Mouse (Mus musculus): ENCODE measurements around the gene Ssbp4. TPM values are rescaled to one million over a fixed set of nuclear protein-coding genes. Genes with fewer than 3 reads are reported as not detected.
A peak's percentile ranks its signal among the peaks of the same experiment; 100 is the strongest.

Ssbp4 gene
- 100 to 1,000 TPM; 250 to 264 TPM for total RNA-seq (2021)
- long read RNA-seq, experiment 1, transcript Ssbp4-201 (17 exons, 1,475 nt) = major isoform, 96 of 445 reads
- long read RNA-seq, experiment 1, partial matches to known transcripts = 129 of 445 reads
- long read RNA-seq, experiment 1, other reads (novel, unspliced or antisense) = 217 of 445 reads
- long read RNA-seq, experiment 2, transcript Ssbp4-201 (17 exons, 1,475 nt) = major isoform, 88 of 312 reads
- long read RNA-seq, experiment 2, partial matches to known transcripts = 75 of 312 reads
- long read RNA-seq, experiment 2, other reads (novel, unspliced or antisense) = 148 of 312 reads

DNA sequence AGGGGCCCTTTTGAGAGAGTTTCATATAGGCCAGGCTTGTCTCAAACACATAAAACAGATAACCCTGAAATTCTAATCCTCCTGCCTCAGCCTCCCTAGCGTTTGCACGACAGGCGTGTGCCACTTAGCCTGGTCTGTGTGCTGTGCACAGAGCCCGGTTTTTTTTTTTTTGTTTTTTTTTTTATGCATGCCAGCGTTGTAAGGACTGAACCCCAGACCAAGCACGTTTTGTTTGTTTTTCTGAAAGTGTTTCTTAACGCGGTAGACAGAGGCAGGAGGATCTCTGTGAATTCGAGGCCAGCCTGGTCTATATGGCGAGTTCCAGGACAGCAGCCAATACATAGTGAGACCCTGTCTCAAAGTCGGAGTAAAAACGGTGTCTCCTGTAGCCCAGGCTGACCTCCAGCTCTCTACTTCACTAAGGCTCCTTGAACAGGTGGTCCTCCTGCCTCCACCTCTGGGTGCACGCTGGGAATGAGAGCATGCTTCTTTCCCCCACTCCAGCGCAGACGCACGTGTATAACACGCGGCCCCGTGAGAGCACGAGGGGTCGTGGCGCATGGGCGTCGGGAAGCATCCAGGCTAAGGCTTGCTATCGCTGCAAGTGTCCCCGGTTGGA is at the start of gene Ssbp4:
Gene Ssbp4 (minus strand): TSS at position 124 of the 619 bp plus-strand sequence.
- no peak for DNase-seq (ENCODE audit: low spot score in 2 of 2)

DNA sequence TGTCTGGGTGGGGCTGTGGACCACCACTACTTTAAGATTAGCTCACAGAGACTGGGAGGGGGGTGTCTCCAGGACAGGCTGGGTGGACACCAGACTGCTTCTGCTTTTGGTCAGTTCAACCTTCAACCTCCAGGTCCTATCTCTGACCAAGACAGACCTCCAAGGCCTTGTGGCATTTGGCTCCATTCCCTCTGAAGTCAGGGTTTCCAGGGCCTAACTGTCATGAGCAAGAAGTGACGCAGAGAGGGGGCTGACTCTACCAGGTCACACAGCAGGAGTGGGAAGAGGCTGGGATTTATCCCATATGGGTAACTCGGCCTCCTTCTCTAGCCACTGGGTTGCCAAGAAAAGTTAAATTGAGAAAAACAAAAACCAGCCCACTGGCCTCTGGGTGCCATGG is 49.1 kb upstream of the Ssbp4 start:
- no peak for DNase-seq (ENCODE audit: low spot score in 2 of 2)

- DNase-seq (ENCODE audit: low spot score in 2 of 2) = no peak
Observed at GRCm38 (mm10) chr8:70657214-70657613, 48.5 kb upstream of the Ssbp4 start.

- DNase-seq (ENCODE audit: low spot score in 2 of 2) = no peak
Observed at GRCm38 (mm10) chr8:70656193-70656790, 47.6 kb upstream of the Ssbp4 start.

GRCm38 (mm10) chr8:70655469-70655868 is 46.8 kb upstream of the Ssbp4 start:
- no peak for DNase-seq (ENCODE audit: low spot score in 2 of 2)

GRCm38 (mm10) chr8:70654121-70654520 is 45.4 kb upstream of the Ssbp4 start:
- no peak for DNase-seq (ENCODE audit: low spot score in 2 of 2)

DNA sequence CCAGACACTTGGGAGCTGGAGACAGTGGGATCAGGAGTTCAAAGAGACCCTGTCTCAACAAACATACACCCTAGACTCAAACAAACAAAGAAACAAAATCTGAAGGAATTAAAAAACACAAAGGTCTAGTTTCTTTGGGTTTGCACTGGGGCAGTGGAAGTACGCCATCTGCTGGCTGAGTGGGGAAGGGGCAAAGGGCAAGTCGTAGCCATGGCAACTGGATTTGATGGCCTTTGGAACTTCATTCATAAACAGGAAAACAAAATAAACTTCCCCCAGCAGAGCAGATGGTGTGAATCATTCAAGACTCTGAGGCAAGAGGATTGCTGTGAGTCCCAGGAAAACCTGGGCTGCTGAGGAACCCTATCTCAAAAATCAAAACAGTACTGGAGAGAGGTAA is 44.6 kb upstream of the Ssbp4 start:
- DNase-seq (ENCODE audit: low spot score in 2 of 2) = peak in 1 of 2 experiments; percentile 23

DNA sequence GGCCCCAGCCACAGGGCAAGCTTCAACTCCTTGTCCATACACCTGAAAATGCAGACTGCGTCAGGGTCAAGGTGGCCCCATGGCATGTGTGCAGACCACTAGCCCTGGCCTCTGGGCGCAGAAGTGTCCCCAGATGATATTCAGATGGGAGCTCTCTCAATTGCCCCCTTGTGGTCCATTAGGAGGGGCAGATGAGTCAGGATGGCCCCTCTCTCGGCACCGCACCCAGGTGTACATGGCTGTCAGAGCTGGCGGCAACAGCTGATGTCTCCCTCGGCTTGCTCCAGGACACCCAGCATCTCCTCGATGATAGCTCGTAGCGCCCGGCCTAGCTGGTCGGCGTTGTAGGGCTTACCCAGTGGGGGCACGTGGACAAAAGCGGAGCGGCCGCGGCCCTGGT is 41.7 kb upstream of the Ssbp4 start:
- no peak for DNase-seq (ENCODE audit: low spot score in 2 of 2)

DNA sequence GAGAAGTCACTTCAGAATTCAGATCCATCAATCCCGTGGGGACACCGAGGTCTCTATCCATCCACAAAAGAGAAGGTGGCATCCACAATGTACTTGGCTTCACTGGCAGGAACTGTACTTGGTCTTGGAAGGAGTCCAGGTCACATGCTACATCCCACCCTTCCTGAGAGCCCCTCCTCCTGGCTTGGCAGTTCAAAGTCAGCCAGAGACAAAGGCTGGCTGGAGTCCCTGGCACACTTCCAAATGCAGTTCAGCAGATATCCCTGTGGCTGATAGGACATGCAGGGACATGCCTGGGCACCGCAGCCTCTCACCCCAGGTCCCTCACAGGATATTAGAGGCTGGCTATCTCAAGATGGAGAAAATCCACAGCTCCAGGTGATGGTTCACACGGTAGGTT is 40.7 kb upstream of the Ssbp4 start:
- no peak for DNase-seq (ENCODE audit: low spot score in 2 of 2)

DNA sequence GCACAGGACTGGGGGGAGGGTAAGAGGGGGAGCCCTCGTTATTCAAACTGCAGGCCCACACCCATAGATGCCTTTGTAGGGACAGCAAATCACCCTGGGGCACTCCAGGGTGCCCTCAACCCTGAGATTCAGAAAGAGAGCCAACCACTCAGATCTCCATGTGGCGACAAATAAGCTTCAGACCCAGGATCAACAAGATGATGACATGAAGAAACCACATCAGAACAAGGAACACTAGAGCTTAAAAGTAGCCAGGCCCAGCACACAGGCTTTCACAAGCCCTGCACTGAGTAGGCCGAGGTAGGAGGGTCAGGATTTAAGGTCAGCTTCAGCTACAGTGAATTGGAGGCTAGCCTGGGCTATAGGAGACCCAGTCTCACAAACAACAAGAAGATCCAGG is 40.2 kb upstream of the Ssbp4 start:
- no peak for DNase-seq (ENCODE audit: low spot score in 2 of 2)

DNA sequence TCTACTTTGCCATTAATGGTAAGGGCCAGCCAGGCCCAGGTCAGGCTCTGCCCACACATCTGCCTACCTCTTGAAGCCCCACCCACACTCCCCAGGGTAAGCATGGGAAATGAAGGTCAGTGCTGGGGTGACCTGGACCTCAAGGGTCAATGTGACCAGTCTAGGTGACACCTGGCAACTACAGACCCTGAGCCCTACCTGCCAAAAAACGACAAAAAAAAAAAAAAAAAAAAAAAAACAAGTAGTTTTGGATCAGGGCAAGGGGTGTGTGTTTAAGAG is 39.4 kb upstream of the Ssbp4 start:
- no peak for DNase-seq (ENCODE audit: low spot score in 2 of 2)

DNA sequence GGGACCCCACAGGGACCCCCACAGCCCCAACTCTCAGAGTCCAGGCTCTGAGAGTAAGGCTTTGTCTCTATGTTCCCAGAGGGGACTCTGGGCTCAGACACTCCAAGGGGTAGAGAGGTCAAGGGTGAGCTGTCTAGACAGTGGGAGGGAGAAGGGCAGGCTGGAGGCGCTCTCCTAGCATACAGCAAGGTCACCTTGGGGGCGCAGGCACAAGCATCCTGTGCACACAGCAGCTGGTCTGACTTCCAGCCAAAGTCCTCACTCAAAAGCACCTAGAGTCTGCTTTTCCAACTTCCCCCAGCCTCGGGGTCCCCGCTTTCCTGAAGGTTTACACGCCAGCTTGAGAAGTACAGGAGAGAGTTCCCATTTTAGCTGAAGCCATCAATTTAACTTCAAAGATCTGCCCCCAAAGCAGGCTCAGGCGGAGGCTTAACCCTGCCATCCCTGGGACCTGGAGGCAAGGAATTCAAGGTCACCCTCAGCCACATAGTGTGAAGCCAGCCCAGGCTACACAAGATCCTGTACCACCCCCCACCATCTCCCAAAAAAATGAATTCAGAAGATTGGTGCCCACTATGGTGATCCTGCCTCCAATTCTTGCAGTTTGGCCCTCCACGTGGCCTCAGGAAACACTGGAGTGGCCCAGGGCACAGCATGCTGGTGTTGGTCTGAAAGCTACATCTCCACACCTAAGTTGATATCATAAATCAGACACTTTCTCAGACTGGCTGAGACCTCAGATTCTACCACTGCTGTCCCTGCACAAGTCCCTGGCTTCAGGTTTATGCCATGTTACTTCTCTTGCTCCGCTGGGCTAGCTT is 38.9 kb upstream of the Ssbp4 start:
- DNase-seq (ENCODE audit: low spot score in 2 of 2) = no peak

DNA sequence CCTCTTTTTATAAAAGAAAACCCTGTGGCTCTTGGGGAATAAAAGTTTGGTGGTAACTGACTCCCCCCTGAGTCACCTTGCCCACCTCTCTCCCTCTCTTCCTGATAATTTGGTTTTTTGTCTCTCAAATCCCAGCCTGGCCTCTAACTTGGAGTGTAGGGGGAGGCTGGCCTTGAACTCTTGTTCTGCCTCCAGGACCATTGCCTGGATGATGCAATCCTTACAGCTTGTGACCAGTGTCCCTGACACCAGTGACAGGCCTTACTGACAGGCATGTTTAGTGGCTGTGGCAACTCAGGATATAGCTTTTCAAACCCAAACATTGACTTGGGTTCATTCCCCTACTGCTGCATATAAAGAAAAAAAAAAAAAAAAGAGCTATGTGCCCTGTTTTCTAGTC is 38.1 kb upstream of the Ssbp4 start:
- DNase-seq (ENCODE audit: low spot score in 2 of 2) = no peak

GRCm38 (mm10) chr8:70646369-70646768 is 37.7 kb upstream of the Ssbp4 start:
- DNase-seq (ENCODE audit: low spot score in 2 of 2) = no peak

DNA sequence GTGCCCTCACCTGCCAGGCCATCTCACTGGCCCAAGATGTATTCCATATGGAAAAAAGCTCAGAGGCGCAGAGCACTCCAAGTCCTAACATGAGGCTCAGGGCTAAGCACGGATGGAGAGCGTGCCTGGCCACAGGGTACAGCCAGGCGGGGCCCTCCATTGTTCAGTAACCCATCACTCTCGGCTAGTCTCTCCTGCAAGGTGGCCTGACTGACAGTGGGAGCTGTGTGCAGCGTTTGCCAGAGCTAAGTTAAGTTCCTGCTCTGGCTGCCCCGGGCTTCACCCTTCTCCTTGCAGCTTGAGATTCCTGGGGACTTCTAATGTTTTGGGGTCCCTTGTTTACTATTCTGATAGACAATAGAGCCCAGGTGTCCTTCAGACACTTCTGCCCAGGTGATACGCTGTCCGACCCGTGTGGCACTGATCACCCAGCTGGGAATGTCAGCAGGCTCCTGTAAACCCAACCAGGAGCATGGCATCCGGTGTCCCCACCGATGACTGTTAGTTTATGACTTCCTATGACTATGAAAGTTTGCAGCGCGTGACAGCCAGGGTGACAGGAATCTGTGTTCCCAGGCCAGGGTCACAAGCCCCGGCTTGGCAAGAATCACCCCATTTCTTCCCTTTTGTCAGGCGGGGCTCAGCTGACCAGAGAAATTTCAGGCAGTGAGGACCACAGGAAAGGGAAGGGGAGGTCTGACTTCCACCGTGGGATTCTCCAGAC is 37.0 kb upstream of the Ssbp4 start:
- no peak for DNase-seq (ENCODE audit: low spot score in 2 of 2)

GRCm38 (mm10) chr8:70644065-70644464 is 35.4 kb upstream of the Ssbp4 start:
- no peak for DNase-seq (ENCODE audit: low spot score in 2 of 2)

- no peak for DNase-seq (ENCODE audit: low spot score in 2 of 2)
Observed at GRCm38 (mm10) chr8:70643019-70643418, 34.3 kb upstream of the Ssbp4 start.

DNA sequence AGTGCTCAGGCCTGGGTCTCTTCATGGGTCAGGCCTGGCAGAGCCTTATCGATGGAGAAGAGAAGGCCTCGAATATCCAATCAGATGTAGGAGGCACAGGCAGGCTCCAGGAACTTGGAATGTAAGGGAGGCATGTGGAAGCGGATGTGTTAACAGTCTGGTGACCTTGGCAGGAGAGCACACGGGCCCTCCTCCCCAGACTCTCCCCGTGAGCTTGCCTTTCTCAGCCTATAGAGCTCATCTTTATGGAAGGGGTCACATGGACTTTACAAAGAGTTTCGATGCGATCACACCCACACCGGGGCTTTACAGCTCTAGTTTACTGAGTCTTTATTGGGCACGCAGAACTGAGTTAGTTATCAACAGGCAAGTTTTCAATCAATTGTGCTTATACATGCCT is 30.1 kb upstream of the Ssbp4 start:
- no peak for DNase-seq (ENCODE audit: low spot score in 2 of 2)

DNA sequence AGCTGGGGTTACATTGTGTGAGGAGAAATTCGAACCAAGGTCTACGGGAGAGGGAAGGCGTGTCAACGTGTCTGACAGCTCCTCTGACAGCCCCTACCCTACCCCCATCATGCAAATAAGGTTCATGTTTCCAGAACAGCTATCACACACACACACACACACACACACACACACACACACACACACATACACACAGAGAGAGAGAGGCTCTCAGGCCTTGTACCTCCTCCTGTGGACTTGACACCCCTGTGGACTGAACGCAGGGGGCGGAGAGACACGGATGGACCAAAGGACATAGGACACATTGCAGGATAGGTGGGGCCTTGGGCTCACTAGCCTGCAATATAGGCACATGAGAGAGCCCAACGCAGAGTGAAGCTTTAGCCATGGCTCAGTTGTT is 28.2 kb upstream of the Ssbp4 start:
- DNase-seq (ENCODE audit: low spot score in 2 of 2) = no peak

- DNase-seq (ENCODE audit: low spot score in 2 of 2) = no peak
Observed at GRCm38 (mm10) chr8:70635527-70635926, 26.9 kb upstream of the Ssbp4 start.

- DNase-seq (ENCODE audit: low spot score in 2 of 2) = no peak
Observed at GRCm38 (mm10) chr8:70634066-70634465, 25.4 kb upstream of the Ssbp4 start.

Data from left cerebral cortex, adult 18-20 months (tissue).